30 mouse cellular contexts compared by ENCODE assay signal in the genomic region with DNA sequence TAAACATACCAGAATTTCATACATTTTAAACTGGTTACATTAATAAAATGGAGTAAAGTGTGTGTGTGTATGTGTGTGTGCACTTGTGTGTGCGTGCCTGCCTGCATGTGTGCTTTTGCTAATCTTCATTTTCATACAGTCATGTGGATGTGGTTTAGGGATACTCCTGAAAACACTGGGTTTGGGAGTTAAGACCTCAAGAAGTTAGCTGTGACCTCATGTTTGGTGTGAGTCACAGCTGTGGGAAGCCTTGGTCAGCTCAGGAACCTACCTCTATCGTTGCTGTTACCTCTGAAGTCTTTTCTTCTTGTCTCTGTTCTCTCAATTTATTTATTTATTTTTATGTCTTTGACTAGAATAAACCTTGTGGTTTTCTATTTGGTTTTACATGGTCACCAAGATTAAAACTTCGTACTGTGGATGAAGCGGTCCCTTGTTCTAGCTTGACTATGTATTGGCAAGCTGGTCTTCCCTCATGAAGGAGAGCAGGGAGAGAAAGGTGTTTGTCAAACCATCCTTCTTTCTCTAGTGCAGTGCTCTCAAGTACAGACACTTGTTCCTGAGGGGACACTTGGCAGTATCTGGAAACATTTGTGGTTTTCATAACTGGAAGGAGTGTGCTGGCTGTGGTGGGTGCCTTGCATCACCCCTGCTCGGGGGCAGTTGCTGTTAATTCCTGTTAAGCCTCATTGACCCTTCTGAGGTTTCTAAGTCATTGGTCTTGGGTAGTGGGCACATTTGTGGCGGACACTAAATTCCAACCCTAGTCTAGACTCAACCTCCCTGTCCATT.
DNase-seq lines count a peak whose midpoint lies in the region; ATAC-seq and TF ChIP-seq lines count a peak whose summit lies in the region.
"Had no signal": no experiment of that assay in that cellular context is flagged by ENCODE, and none has a peak within 500 bp of the region (broad histone marks: within the 10 kb centered on the region; RNA-seq: fewer than 3 reads in every experiment).

No protein-coding gene starts in this region.

- H3K27me3 ChIP-seq in spleen, adult 2 months (ENCODE audit: control insufficient read depth, insufficient read depth, low read length) = no peaks in the 10 kb centered on the region
- H3K27me3 ChIP-seq: embryonic facial prominence, embryonic 13.5 days; forebrain, embryonic 12.5 days; heart, embryonic 15.5 days; hindbrain, embryonic 12.5 days; intestine, embryonic 15.5 days; limb, embryonic 12.5 days; liver, embryonic 15.5 days; midbrain, embryonic 13.5 days; neural tube, embryonic 15.5 days had no signal

- 64% methylated on average over 6 of the region's 6 CpGs for WGBS in spleen, adult 2 months

- peak; percentile 69 for ATAC-seq in granulocyte monocyte progenitor cell, adult 5-6 weeks (replicated peaks; ENCODE audit: poor library complexity, severe bottlenecking)
- ATAC-seq: hindbrain, postnatal 0 days; intestine, embryonic 15.5 days; midbrain, embryonic 13.5 days had no signal

- H3K36me3 ChIP-seq in spleen, adult 2 months (ENCODE audit: control insufficient read depth, insufficient read depth, low read length) = peaks cover 36% of the 10 kb centered on the region

- no peak for TF ChIP-seq CTCF in spleen, adult 2 months (IDR thresholded peaks at IDR 0.05; ENCODE audit: extremely low read depth, insufficient read depth, insufficient read length, insufficient replicate concordance)

- DNase-seq in spleen, adult 2 months (ENCODE audit: low read depth in 1 of 2, low spot score in 2 of 2) = no peak
- no peak for DNase-seq in spleen, postnatal 36 days (ENCODE audit: low spot score in 2 of 2)
- DNase-seq in Muller cell, postnatal 12 days (ENCODE audit: inconsistent ontology term) = peak; percentile 51
- DNase-seq in thymus, postnatal 4 days = no peak
- DNase-seq in cerebellum, postnatal 36 days = no peak
- DNase-seq in layer of hippocampus, adult 11-12 months (ENCODE audit: low spot score) = no peak
- DNase-seq: adrenal gland, adult 8-10 months; cerebellum, adult 9-10 months; gastrocnemius, postnatal 10 days; kidney, adult 2 months; kidney, postnatal 4 days; layer of hippocampus, adult 9-11 months; lung, embryonic 14.5 days; retina, postnatal 1 day; right cerebral cortex, postnatal 14 days; thymus, postnatal 14 days had no signal

- peak overlapping the region; percentile 30 for H3K27ac ChIP-seq in spleen, adult 2 months (ENCODE audit: insufficient read depth, low read length)
- H3K27ac ChIP-seq: embryonic facial prominence, embryonic 13.5 days; forebrain, embryonic 12.5 days; heart, embryonic 10.5 days; heart, embryonic 15.5 days; hindbrain, embryonic 12.5 days; hindbrain, postnatal 0 days; intestine, embryonic 15.5 days; limb, embryonic 12.5 days; liver, embryonic 15.5 days; midbrain, embryonic 13.5 days; neural tube, embryonic 15.5 days had no signal

- peaks cover 31% of the 10 kb centered on the region; the same call in 1 of the 2 replicates for H3K4me1 ChIP-seq in spleen, adult 2 months (ENCODE audit: control insufficient read depth, insufficient read depth, insufficient read length)
- H3K4me1 ChIP-seq: hindbrain, embryonic 12.5 days; liver, embryonic 15.5 days; midbrain, embryonic 13.5 days had no signal

- H3K4me3 ChIP-seq in spleen, adult 2 months (ENCODE audit: extremely low read depth, insufficient read depth, insufficient read length) = no peak overlapping the region
- H3K4me3 ChIP-seq: embryonic facial prominence, embryonic 13.5 days; erythroblast, embryonic 14.5 days; forebrain, embryonic 12.5 days; heart, embryonic 10.5 days; heart, embryonic 15.5 days; hindbrain, embryonic 12.5 days; intestine, embryonic 15.5 days; limb, embryonic 12.5 days; liver, embryonic 15.5 days; megakaryocyte, embryonic 14.5 days; midbrain, embryonic 13.5 days; neural tube, embryonic 15.5 days had no signal

- no peak for TF ChIP-seq POLR2A in spleen, adult 2 months (IDR thresholded peaks at IDR 0.05; ENCODE audit: low read depth, low read length)
